Mouse (Mus musculus) bone marrow macrophage, adult 2 months (primary cell): ENCODE data around the gene Castor2.

ENCODE experiments used
- CTCF ChIP-seq: IDR thresholded peaks from 2 replicates; pipeline ENCODE4 v1.5.1; 2012; ENCODE audit warnings: low read depth, mild to moderate bottlenecking, low read length, moderate library complexity
- POLR2A ChIP-seq: IDR thresholded peaks from 2 replicates; pipeline ENCODE4 v1.6.1; 2012; ENCODE audit warnings: mild to moderate bottlenecking, low read depth, low read length, borderline replicate concordance

DNA sequence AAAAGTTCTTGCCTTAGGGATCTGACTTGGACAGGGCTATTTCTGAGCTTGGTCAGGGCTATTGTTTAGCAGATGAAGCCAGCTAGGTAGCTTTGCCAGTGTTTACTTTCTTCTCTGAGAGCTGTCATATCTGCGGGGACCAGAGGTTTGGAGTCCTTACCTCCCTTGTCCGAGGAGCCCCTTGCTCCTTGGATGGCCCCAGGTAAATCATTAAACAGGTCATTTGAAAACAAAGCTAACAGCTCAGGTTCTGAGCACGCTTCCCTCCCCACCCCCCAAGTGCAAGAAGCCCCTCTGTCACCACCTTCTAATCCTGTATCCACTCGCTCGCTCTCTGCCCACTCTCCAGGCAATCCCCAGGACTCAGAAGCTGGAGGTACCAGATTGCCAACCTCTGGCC lies 1.8 kb downstream of the Castor2 start:
- TF ChIP-seq POLR2A (no peak), CTCF (0 out of 2 replicates have a peak, but pooled peaks have one; percentile 7)
